Comparison of ENCODE assay signal across 10 mouse cellular contexts in genomic region chr6:99265173-99265572, GRCm38 (mm10).
DNase-seq lines count a peak whose midpoint lies in the region; ATAC-seq and TF ChIP-seq lines count a peak whose summit lies in the region.
"Had no signal": no experiment of that assay in that cellular context is flagged by ENCODE, and none has a peak within 500 bp of the region (broad histone marks: within the 10 kb centered on the region; RNA-seq: fewer than 3 reads in every experiment).

No protein-coding gene starts in this region.

- peaks cover 51% of the 10 kb centered on the region for H3K4me1 ChIP-seq in lung, embryonic 15.5 days
- H3K4me1 ChIP-seq in hindbrain, postnatal 0 days (ENCODE audit: insufficient read depth, low read length), result peaks cover 3% of the 10 kb centered on the region
- H3K4me1 ChIP-seq in midbrain, embryonic 16.5 days (ENCODE audit: control insufficient read depth, insufficient read depth, low read length), result peaks cover 27% of the 10 kb centered on the region

- ATAC-seq in lung, embryonic 15.5 days (ENCODE audit: borderline replicate concordance, extremely low read depth, low FRiP score, low TSS enrichment), result no peak
- ATAC-seq in hindbrain, postnatal 0 days, result no peak
- peak; percentile 26; the same call in 1 of the 2 replicates for ATAC-seq in midbrain, embryonic 16.5 days

- H3K4me3 ChIP-seq in gastrocnemius, adult 2 months, result peak overlapping the region; percentile 65
- H3K4me3 ChIP-seq in lung, embryonic 15.5 days, result peak overlapping the region; percentile 34
- no peak overlapping the region for H3K4me3 ChIP-seq in hindbrain, postnatal 0 days (ENCODE audit: low read length)
- no peak overlapping the region for H3K4me3 ChIP-seq in midbrain, embryonic 16.5 days (ENCODE audit: low read depth, low read length)

- 21% methylated on average over 4 of the region's 4 CpGs for WGBS in lung, embryonic 15.5 days
- WGBS in hindbrain, postnatal 0 days, result 47% methylated on average over 4 of the region's 4 CpGs
- 27% methylated on average over 4 of the region's 4 CpGs for WGBS in midbrain, embryonic 16.5 days

- H3K9me3 ChIP-seq in lung, embryonic 15.5 days, result no peaks in the 10 kb centered on the region
- H3K9me3 ChIP-seq in hindbrain, postnatal 0 days (ENCODE audit: low read length), result no peaks in the 10 kb centered on the region
- H3K9me3 ChIP-seq in midbrain, embryonic 16.5 days (replicated peaks; ENCODE audit: control insufficient read depth, low read length, poor library complexity, severe bottlenecking), result no peaks in the 10 kb centered on the region

- no peaks in the 10 kb centered on the region for H3K27me3 ChIP-seq in lung, embryonic 15.5 days
- H3K27me3 ChIP-seq in hindbrain, postnatal 0 days (ENCODE audit: insufficient read depth, low read length), result no peaks in the 10 kb centered on the region
- H3K27me3 ChIP-seq in midbrain, embryonic 16.5 days (ENCODE audit: control insufficient read depth, insufficient read depth, low read depth, low read length), result no peaks in the 10 kb centered on the region

- peak overlapping the region; percentile 53 for H3K4me2 ChIP-seq in lung, embryonic 15.5 days
- H3K4me2 ChIP-seq in hindbrain, postnatal 0 days (ENCODE audit: low read depth, low read length), result peak overlapping the region; percentile 36; the same call in 1 of the 2 replicates
- no peak overlapping the region for H3K4me2 ChIP-seq in midbrain, embryonic 16.5 days (ENCODE audit: low read length)

- H3K27ac ChIP-seq in gastrocnemius, adult 2 months, result peak overlapping the region; percentile 86; the same call in 1 of the 2 replicates
- peak overlapping the region; percentile 95 for H3K27ac ChIP-seq in lung, embryonic 15.5 days
- no peak overlapping the region for H3K27ac ChIP-seq in hindbrain, postnatal 0 days
- H3K27ac ChIP-seq in midbrain, embryonic 16.5 days (ENCODE audit: low read length), result no peak overlapping the region

- intact Hi-C loops in gastrocnemius, adult 2 months (cut with DNase I), result loop anchor here (10.0 kb wide), 2 partner anchors 180 to 260 kb away; partner anchors contain the start of gene Foxp1

- TF ChIP-seq CTCF in gastrocnemius, adult 2 months (IDR thresholded peaks at IDR 0.05), result no peak
- TF ChIP-seq CTCF in hindbrain, postnatal 0 days (IDR thresholded peaks at IDR 0.05; ENCODE audit: low read depth), result peak; percentile 51

- no peaks in the 10 kb centered on the region for H3K36me3 ChIP-seq in lung, embryonic 15.5 days
- no peaks in the 10 kb centered on the region for H3K36me3 ChIP-seq in hindbrain, postnatal 0 days (ENCODE audit: insufficient read depth, low read length)
- no peaks in the 10 kb centered on the region for H3K36me3 ChIP-seq in midbrain, embryonic 16.5 days (ENCODE audit: control insufficient read depth, insufficient read depth, low read length)

- DNase-seq in gastrocnemius, adult 2 months, result no peak
- DNase-seq in gastrocnemius, adult 18-20 months (ENCODE audit: low spot score), result no peak
- no peak for DNase-seq in lung, adult 18-20 months
- peak; percentile 39 for DNase-seq in hindbrain, postnatal 0 days (ENCODE audit: low spot score)
- no peak for DNase-seq in cerebellum, adult 18-20 months
- DNase-seq in right cerebral cortex, adult 2 months (ENCODE audit: low spot score in 2 of 2), result no peak
- DNase-seq: cerebellum, adult 2 months; left cerebral cortex, postnatal 4 days had no signal

- H3K9ac ChIP-seq in lung, embryonic 15.5 days, result 0 out of 2 replicates have a peak overlapping the region, but pooled peaks have one; percentile 30
- no peak overlapping the region for H3K9ac ChIP-seq in hindbrain, postnatal 0 days (replicated peaks; ENCODE audit: low read length)
- no peak overlapping the region for H3K9ac ChIP-seq in midbrain, embryonic 16.5 days (ENCODE audit: low read depth, low read length)

Comparison
In these comparisons a context has a peak if more than half of its experiments do, and no peak if none do; other contexts are left out.
1. H3K27ac ChIP-seq: peak in gastrocnemius, adult 2 months (single experiment) and lung, embryonic 15.5 days (single experiment); none in hindbrain, postnatal 0 days (single experiment) and midbrain, embryonic 16.5 days (single experiment).
2. H3K4me3 ChIP-seq: peak in gastrocnemius, adult 2 months (single experiment) and lung, embryonic 15.5 days (single experiment); none in hindbrain, postnatal 0 days (single experiment) and midbrain, embryonic 16.5 days (single experiment).